Mouse (Mus musculus): ENCODE measurements around the gene Vapb. TPM values are rescaled to one million over a fixed set of nuclear protein-coding genes. Genes with fewer than 3 reads are reported as not detected.

Vapb gene
- total and polyA plus RNA-seq, 3 experiments: 29.1 to 483 (median 46.5) TPM

DNA sequence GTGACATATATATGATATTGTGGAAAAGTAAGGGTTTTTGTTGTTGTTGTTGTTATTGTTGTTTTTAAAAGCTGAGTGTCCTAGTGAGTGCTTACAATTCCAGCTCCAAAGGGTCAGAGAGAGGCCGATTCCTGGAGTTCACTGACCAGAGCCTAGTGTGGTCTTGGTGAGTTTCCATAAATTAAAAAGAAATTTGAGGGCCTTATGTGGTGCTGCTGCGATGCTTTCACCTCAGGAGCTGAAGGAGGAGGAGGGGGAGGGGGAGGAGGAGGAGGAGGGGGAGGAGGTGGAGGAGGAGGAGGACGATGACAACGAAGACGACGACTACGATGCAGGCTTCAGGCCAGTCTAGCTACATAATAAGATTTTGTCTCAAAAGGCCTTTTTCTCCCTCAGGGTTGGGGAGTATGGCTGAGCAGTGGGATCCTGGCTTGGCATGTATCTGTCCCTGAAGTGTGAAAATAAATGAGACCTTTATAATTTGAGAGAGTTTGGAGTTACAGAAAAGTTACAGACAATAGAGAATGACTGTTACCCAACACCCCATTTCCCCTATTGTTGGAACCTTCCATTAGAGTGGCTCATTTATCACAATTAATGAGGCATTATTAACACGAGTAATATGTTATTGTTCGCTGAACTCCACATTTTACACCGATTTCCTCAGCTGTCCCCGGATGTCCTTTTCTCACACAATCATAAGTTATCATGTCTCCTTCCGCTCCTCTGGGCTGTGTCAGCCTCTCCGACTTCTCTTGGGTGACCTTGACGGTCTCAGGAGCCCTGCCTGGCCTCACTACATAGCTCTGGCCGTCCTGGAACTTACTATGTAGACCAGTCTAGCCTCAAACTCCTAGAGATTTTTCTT lies 12.1 kb upstream of the Vapb start:
- Histone ChIP-seq H3K36me3 (ENCODE audit: control insufficient read depth in 1 of 2, insufficient read depth in 2 of 2, low read length in 2 of 2) (no peaks in the 10 kb centered on the region), H3K79me2 (ENCODE audit: control insufficient read depth, insufficient read depth, low read length, poor library complexity) (no peaks in the 10 kb centered on the region), H3K9ac (ENCODE audit: control insufficient read depth, low read depth, low read length, poor library complexity, severe bottlenecking) (no peak overlapping the region), H3K9me3 (replicated peaks; ENCODE audit: insufficient read depth, low read length) (no peaks in the 10 kb centered on the region), H3K4me1 (ENCODE audit: control insufficient read depth in 1 of 2, insufficient read depth in 2 of 2, low read length in 2 of 2) (no peaks in the 10 kb centered on the region), H3K27me3 (ENCODE audit: control insufficient read depth in 1 of 2, insufficient read depth in 2 of 2, low read length in 2 of 2) (no peaks in the 10 kb centered on the region), H3K4me3 (ENCODE audit: control insufficient read depth in 1 of 2, insufficient read depth in 1 of 2, low read depth in 2 of 2, low read length in 2 of 2) (no peak overlapping the region), H3K27ac (ENCODE audit: control insufficient read depth, low read depth, low read length) (no peak overlapping the region)
- no peak for DNase-seq (ENCODE audit: low read depth, low spot score)
- TF ChIP-seq NRF1 (IDR thresholded peaks at IDR 0.05; ENCODE audit: insufficient read depth, low read depth, low read length, poor library complexity, severe bottlenecking) (no peak), RAD21 (IDR thresholded peaks at IDR 0.05; ENCODE audit: low read depth, low read length) (no peak), TCF12 (IDR thresholded peaks at IDR 0.05; ENCODE audit: low read depth, low read length) (no peak), UBTF (IDR thresholded peaks at IDR 0.05; ENCODE audit: borderline replicate concordance, insufficient read depth, low read depth, low read length) (no peak), ZNF384 (IDR thresholded peaks at IDR 0.05; ENCODE audit: low read depth, low read length) (no peak), ZMIZ1 (IDR thresholded peaks at IDR 0.05; ENCODE audit: low read depth, low read length) (no peak), MYC (IDR thresholded peaks at IDR 0.05; ENCODE audit: low read depth, low read length) (no peak), TBP (IDR thresholded peaks at IDR 0.05; ENCODE audit: low read depth, low read length) (no peak), MAX (IDR thresholded peaks at IDR 0.05; ENCODE audit: low read length) (no peak), SMC3 (IDR thresholded peaks at IDR 0.05; ENCODE audit: low read depth, low read length) (no peak), EP300 (IDR thresholded peaks at IDR 0.05; ENCODE audit: low read depth in 1 of 2, low read length in 2 of 2) (no peak), MEF2A (IDR thresholded peaks at IDR 0.05; ENCODE audit: extremely low read depth, insufficient replicate concordance, low read depth, low read length, poor library complexity, severe bottlenecking) (no peak), CHD1 (IDR thresholded peaks at IDR 0.05; ENCODE audit: low read depth, low read length) (no peak), E2F4 (IDR thresholded peaks at IDR 0.05; ENCODE audit: borderline replicate concordance, low read depth, low read length) (no peak), CHD2 (IDR thresholded peaks at IDR 0.05; ENCODE audit: low read length) (no peak), SIN3A (IDR thresholded peaks at IDR 0.05; ENCODE audit: low read length) (no peak), RCOR1 (IDR thresholded peaks at IDR 0.05; ENCODE audit: low read depth, low read length) (no peak), MAFK (IDR thresholded peaks at IDR 0.05; ENCODE audit: borderline replicate concordance, low read depth, low read length) (no peak), MXI1 (IDR thresholded peaks at IDR 0.05; ENCODE audit: low read depth, low read length) (no peak)

DNA sequence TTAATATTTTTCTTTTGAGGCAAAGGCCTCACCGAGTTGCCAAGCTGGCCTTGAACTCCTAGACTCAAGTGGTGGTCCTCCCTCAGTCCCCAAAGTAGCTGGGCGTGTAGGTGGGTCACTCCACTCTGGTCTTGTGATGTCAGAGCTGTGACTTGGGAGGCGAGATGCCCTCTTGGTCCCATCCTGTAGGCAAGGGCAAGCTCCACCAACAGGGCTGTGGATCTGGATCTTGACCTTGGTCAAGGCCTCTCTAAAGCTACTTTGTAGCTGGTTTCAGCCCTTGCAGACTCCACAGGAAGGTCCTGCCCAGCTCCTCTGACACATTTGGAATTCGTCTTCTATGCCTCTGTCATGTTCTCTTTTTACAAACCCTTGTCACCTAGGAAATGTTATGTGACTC lies 11.5 kb upstream of the Vapb start:
- DNase-seq (ENCODE audit: low read depth, low spot score): no peak
- no peak overlapping the region for H3K4me3 ChIP-seq (ENCODE audit: control insufficient read depth in 1 of 2, insufficient read depth in 1 of 2, low read depth in 2 of 2, low read length in 2 of 2)
- no peaks in the 10 kb centered on the region for H3K9me3 ChIP-seq (replicated peaks; ENCODE audit: insufficient read depth, low read length)
- H3K4me1 ChIP-seq (ENCODE audit: control insufficient read depth in 1 of 2, insufficient read depth in 2 of 2, low read length in 2 of 2): no peaks in the 10 kb centered on the region
- H3K9ac ChIP-seq (ENCODE audit: control insufficient read depth, low read depth, low read length, poor library complexity, severe bottlenecking): no peak overlapping the region
- no peak overlapping the region for H3K27ac ChIP-seq (ENCODE audit: control insufficient read depth, low read depth, low read length)
- TF ChIP-seq CHD2 (IDR thresholded peaks at IDR 0.05; ENCODE audit: low read length) (no peak), KAT2A (conservative IDR thresholded peaks at IDR 0.05; ENCODE audit: low read depth, low read length) (no peak), USF1 (IDR thresholded peaks at IDR 0.05; ENCODE audit: low read depth, low read length) (no peak), MYC (IDR thresholded peaks at IDR 0.05; ENCODE audit: low read depth, low read length) (no peak), SIN3A (IDR thresholded peaks at IDR 0.05; ENCODE audit: low read length) (no peak), RAD21 (IDR thresholded peaks at IDR 0.05; ENCODE audit: low read depth, low read length) (no peak), ZMIZ1 (IDR thresholded peaks at IDR 0.05; ENCODE audit: low read depth, low read length) (no peak), EP300 (IDR thresholded peaks at IDR 0.05; ENCODE audit: low read depth in 1 of 2, low read length in 2 of 2) (no peak), MAFK (IDR thresholded peaks at IDR 0.05; ENCODE audit: borderline replicate concordance, low read depth, low read length) (no peak), MAZ (IDR thresholded peaks at IDR 0.05; ENCODE audit: low read depth, low read length) (no peak), NRF1 (IDR thresholded peaks at IDR 0.05; ENCODE audit: insufficient read depth, low read depth, low read length, poor library complexity, severe bottlenecking) (no peak), MYB (IDR thresholded peaks at IDR 0.05; ENCODE audit: low read depth, low read length) (no peak), CHD1 (IDR thresholded peaks at IDR 0.05; ENCODE audit: low read depth, low read length) (no peak), POLR2AphosphoS2 (IDR thresholded peaks at IDR 0.05; ENCODE audit: low read length) (no peak), ELF1 (IDR thresholded peaks at IDR 0.05; ENCODE audit: low read depth, low read length) (no peak), ZKSCAN1 (IDR thresholded peaks at IDR 0.05; ENCODE audit: low read depth, low read length) (no peak), E2F4 (IDR thresholded peaks at IDR 0.05; ENCODE audit: borderline replicate concordance, low read depth, low read length) (no peak), POLR2A (IDR thresholded peaks at IDR 0.05; ENCODE audit: control insufficient read depth in 1 of 2, insufficient read depth in 1 of 2, low read depth in 1 of 2, low read length in 2 of 2, poor library complexity in 1 of 2) (no peak), SMC3 (IDR thresholded peaks at IDR 0.05; ENCODE audit: low read depth, low read length) (no peak), UBTF (IDR thresholded peaks at IDR 0.05; ENCODE audit: borderline replicate concordance, insufficient read depth, low read depth, low read length) (no peak)
- peaks cover 0 to 2% of the 10 kb centered on the region in 2 experiments; a peak in 1 of 4 replicates for H3K27me3 ChIP-seq (ENCODE audit: control insufficient read depth in 1 of 2, insufficient read depth in 2 of 2, low read length in 2 of 2)
- no peaks in the 10 kb centered on the region for H3K36me3 ChIP-seq (ENCODE audit: control insufficient read depth in 1 of 2, insufficient read depth in 2 of 2, low read length in 2 of 2)
- H3K79me2 ChIP-seq (ENCODE audit: control insufficient read depth, insufficient read depth, low read length, poor library complexity): no peaks in the 10 kb centered on the region

Data from MEL (cell line).